Mouse (Mus musculus): ENCODE data around the gene Ifna5. TPM values are rescaled to one million over a fixed set of nuclear protein-coding genes. Genes with fewer than 3 reads are reported as not detected.
"Not testable (repeated sequence)": the region's sequence is repeated elsewhere in the genome, so short reads cannot be mapped to it uniquely, and the experiment has no call there.

Gene Ifna5
- not detected in 2 replicates for polyA plus RNA-seq (2012; ENCODE audit: insufficient read depth, insufficient read length, missing spikeins)

- not testable (repeated sequence) for H3K4me3 ChIP-seq (ENCODE audit: insufficient read depth, low read depth, low read length); H3K27ac ChIP-seq (replicated peaks; ENCODE audit: low read depth, low read length); H3K4me1 ChIP-seq (ENCODE audit: control insufficient read depth, insufficient read depth, insufficient read length, low read length)
These were observed at the start of gene Ifna5 for GRCm38 (mm10) chr4:88835225-88835624. Ifna5 (plus strand) TSS chr4:88835525.

DNA sequence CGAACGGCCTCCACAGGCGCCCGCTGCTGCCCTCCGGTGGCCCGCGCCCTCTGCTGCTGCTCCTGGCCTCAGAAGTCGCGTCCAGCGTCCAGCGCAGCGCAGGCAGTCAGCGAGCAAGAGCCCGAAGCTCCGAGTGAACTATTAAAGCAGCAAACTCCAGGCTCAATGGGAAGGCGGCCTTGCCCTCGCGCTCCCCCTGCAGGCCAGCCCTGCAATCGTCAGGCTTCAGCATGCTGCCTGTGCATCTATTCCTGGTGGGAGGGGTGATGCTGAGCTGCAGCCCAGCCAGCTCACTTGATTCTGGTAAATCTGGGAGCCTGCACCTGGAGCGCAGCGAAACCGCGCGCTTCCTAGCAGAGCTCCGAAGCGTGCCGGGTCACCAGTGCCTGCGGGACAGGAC lies 46.9 kb upstream of the Ifna5 start, which contains the start of gene Gm13277:
Gene Gm13277 (plus strand): TSS at position 231 of the 400 bp plus-strand sequence.
- H3K27ac ChIP-seq (replicated peaks; ENCODE audit: low read depth, low read length); H3K4me3 ChIP-seq (ENCODE audit: insufficient read depth, low read depth, low read length); H3K4me1 ChIP-seq (ENCODE audit: control insufficient read depth, insufficient read depth, insufficient read length, low read length): not testable (repeated sequence)

- not testable (repeated sequence) for H3K4me3 ChIP-seq (ENCODE audit: insufficient read depth, low read depth, low read length); H3K27ac ChIP-seq (replicated peaks; ENCODE audit: low read depth, low read length); H3K4me1 ChIP-seq (ENCODE audit: control insufficient read depth, insufficient read depth, insufficient read length, low read length)
These were observed 44.1 kb upstream of the Ifna5 start, which contains the start of gene Gm13278 for GRCm38 (mm10) chr4:88791250-88791649. Gm13278 (plus strand) TSS chr4:88791550.

DNA sequence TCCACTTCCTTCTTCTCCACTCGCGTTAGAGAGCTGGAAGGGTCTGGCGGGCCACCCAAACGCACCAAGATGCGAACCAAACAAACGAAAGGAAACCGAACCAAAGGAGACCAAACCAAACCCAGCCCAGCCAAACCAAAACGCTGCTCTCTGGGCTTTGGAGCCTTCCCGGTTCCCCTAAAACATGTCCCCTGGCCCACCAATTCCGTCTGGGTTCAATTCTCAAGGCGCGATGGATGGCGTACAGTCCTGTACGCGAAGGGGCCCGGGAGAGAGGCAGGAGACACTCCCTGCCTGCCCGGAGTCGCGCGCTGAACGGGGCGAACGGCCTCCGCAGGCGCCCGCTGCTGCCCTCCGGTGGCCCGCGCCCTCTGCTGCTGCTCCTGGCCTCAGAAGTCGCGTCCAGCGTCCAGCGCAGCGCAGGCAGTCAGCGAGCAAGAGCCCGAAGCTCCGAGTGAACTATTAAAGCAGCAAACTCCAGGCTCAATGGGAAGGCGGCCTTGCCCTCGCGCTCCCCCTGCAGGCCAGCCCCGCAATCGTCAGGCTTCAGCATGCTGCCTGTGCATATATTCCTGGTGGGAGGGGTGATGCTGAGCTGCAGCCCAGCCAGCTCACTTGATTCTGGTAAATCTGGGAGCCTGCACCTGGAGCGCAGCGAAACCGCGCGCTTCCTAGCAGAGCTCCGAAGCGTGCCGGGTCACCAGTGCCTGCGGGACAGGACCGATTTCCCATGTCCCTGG lies 41.2 kb upstream of the Ifna5 start, which contains the start of gene Gm13275:
Gene Gm13275 (plus strand): TSS at position 552 of the 740 bp plus-strand sequence.
- H3K4me3 ChIP-seq (ENCODE audit: insufficient read depth, low read depth, low read length); H3K27ac ChIP-seq (replicated peaks; ENCODE audit: low read depth, low read length); H3K4me1 ChIP-seq (ENCODE audit: control insufficient read depth, insufficient read depth, insufficient read length, low read length): not testable (repeated sequence)

DNA sequence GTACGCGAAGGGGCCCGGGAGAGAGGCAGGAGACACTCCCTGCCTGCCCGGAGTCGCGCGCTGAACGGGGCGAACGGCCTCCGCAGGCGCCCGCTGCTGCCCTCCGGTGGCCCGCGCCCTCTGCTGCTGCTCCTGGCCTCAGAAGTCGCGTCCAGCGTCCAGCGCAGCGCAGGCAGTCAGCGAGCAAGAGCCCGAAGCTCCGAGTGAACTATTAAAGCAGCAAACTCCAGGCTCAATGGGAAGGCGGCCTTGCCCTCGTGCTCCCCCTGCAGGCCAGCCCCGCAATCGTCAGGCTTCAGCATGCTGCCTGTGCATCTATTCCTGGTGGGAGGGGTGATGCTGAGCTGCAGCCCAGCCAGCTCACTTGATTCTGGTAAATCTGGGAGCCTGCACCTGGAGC lies 38.2 kb upstream of the Ifna5 start, which contains the start of gene Gm13279:
Gene Gm13279 (plus strand): TSS at position 301 of the 400 bp plus-strand sequence.
- H3K4me3 ChIP-seq (ENCODE audit: insufficient read depth, low read depth, low read length); H3K27ac ChIP-seq (replicated peaks; ENCODE audit: low read depth, low read length); H3K4me1 ChIP-seq (ENCODE audit: control insufficient read depth, insufficient read depth, insufficient read length, low read length): not testable (repeated sequence)

DNA sequence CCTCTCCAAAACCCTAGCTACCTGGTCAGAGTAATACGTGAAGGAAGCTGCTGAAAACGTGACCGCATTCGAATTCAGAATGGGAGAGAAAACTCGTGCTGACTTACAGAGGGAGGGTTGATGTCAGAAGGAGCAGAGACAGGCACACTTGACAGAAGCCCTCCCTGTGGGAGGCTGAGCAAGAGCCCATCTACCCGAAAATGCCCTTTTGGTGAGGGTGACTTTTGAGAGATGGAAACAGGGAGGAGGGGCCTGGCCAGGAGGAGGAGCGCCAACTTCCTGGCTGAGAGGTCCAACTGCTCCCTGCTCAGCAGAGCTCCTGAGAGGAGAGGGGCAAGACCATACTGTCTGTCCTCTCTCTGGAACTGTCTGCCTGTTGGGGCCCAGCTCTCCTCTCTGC lies 36.0 kb upstream of the Ifna5 start, which contains the start of gene Gm13285:
Gene Gm13285 (plus strand): TSS at position 301 of the 400 bp plus-strand sequence.
- H3K27ac ChIP-seq (replicated peaks; ENCODE audit: low read depth, low read length); H3K4me3 ChIP-seq (ENCODE audit: insufficient read depth, low read depth, low read length); H3K4me1 ChIP-seq (ENCODE audit: control insufficient read depth, insufficient read depth, insufficient read length, low read length): not testable (repeated sequence)

DNA sequence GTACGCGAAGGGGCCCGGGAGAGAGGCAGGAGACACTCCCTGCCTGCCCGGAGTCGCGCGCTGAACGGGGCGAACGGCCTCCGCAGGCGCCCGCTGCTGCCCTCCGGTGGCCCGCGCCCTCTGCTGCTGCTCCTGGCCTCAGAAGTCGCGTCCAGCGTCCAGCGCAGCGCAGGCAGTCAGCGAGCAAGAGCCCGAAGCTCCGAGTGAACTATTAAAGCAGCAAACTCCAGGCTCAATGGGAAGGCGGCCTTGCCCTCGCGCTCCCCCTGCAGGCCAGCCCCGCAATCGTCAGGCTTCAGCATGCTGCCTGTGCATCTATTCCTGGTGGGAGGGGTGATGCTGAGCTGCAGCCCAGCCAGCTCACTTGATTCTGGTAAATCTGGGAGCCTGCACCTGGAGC lies 32.4 kb upstream of the Ifna5 start, which contains the start of gene Gm13287:
Gene Gm13287 (plus strand): TSS at position 301 of the 400 bp plus-strand sequence.
- not testable (repeated sequence) for H3K27ac ChIP-seq (replicated peaks; ENCODE audit: low read depth, low read length); H3K4me3 ChIP-seq (ENCODE audit: insufficient read depth, low read depth, low read length); H3K4me1 ChIP-seq (ENCODE audit: control insufficient read depth, insufficient read depth, insufficient read length, low read length)

DNA sequence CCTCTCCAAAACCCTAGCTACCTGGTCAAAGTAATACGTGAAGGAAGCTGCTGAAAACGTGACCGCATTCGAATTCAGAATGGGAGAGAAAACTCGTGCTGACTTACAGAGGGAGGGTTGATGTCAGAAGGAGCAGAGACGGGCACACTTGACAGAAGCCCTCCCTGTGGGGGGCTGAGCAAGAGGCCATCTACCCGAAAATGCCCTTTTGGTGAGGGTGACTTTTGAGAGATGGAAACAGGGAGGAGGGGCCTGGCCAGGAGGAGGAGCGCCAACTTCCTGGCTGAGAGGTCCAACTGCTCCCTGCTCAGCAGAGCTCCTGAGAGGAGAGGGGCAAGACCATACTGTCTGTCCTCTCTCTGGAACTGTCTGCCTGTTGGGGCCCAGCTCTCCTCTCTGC lies 30.1 kb upstream of the Ifna5 start, which contains the start of gene Gm13288:
Gene Gm13288 (plus strand): TSS at position 301 of the 400 bp plus-strand sequence.
- H3K4me3 ChIP-seq (ENCODE audit: insufficient read depth, low read depth, low read length); H3K27ac ChIP-seq (replicated peaks; ENCODE audit: low read depth, low read length): not testable (repeated sequence)

DNA sequence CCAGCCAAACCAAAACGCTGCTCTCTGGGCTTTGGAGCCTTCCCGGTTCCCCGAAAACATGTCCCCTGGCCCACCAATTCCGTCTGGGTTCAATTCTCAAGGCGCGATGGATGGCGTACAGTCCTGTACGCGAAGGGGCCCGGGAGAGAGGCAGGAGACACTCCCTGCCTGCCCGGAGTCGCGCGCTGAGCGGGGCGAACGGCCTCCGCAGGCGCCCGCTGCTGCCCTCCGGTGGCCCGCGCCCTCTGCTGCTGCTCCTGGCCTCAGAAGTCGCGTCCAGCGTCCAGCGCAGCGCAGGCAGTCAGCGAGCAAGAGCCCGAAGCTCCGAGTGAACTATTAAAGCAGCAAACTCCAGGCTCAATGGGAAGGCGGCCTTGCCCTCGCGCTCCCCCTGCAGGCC lies 29.6 kb upstream of the Ifna5 start:
- not testable (repeated sequence) for H3K4me3 ChIP-seq (ENCODE audit: insufficient read depth, low read depth, low read length); H3K4me1 ChIP-seq (ENCODE audit: control insufficient read depth, insufficient read depth, insufficient read length, low read length); H3K27ac ChIP-seq (replicated peaks; ENCODE audit: low read depth, low read length)

More for the DNA sequence above, 30.1 kb upstream of the Ifna5 start, which contains the start of gene Gm13288:
- not testable (repeated sequence) for H3K4me1 ChIP-seq (ENCODE audit: control insufficient read depth, insufficient read depth, insufficient read length, low read length)

GRCm38 (mm10) chr4:88815928-88816327 lies 19.4 kb upstream of the Ifna5 start, which contains the start of gene Ifna7:
Ifna7 (plus strand) TSS chr4:88816228.
- Histone ChIP-seq H3K4me3 (ENCODE audit: insufficient read depth, low read depth, low read length) (no peak within 1 kb of the TSS), H3K27ac (replicated peaks; ENCODE audit: low read depth, low read length) (no peak within 1 kb of the TSS), H3K4me1 (ENCODE audit: control insufficient read depth, insufficient read depth, insufficient read length, low read length) (no peaks in the 10 kb centered on the region)

DNA sequence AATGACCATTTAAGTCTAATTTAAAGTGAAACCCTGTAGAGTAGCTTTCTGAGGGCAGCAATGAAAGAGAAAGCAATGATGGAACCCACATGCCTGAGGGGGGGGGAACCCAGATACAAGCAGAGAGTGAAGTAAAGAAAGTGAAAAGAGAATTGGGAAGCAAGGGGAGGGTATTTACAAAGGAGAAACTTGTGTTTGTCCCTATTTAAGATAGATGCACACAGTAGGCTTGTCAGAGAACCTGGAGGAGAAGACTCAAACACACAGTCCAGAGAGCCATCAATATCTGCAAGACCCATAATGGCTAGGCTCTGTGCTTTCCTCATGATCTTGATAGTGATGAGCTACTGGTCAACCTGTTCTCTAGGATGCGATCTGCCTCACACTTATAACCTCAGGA lies 15.7 kb upstream of the Ifna5 start, which contains the start of gene Ifna11:
Gene Ifna11 (plus strand): TSS at position 301 of the 400 bp plus-strand sequence.
- H3K27ac ChIP-seq (replicated peaks; ENCODE audit: low read depth, low read length): no peak within 1 kb of the TSS
- no peak within 1 kb of the TSS for H3K4me3 ChIP-seq (ENCODE audit: insufficient read depth, low read depth, low read length)
- H3K4me1 ChIP-seq (ENCODE audit: control insufficient read depth, insufficient read depth, insufficient read length, low read length): no peaks in the 10 kb centered on the region

DNA sequence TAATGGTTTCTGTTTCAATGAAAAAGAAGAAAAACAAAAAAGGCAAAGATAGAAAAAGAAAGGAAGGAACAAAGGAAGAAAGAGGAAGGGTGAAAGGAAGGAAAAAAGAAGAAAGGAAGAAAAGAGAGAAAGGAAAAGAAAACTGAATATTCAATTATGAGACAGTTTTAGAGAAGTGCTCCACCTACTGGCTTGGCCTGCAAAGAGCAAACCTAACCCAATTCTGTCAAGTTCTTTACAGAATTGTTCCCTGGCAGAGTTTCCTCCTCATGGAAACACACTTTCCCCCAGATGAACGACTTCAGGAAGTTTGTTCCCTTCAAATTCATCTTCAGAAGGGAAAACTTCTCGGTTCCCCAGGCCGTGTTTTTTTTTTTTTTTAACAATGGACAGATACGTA lies 12.3 kb upstream of the Ifna5 start:
- Histone ChIP-seq H3K4me3 (ENCODE audit: insufficient read depth, low read depth, low read length) (no peak overlapping the region), H3K27ac (replicated peaks; ENCODE audit: low read depth, low read length) (no peak overlapping the region), H3K4me1 (ENCODE audit: control insufficient read depth, insufficient read depth, insufficient read length, low read length) (no peaks in the 10 kb centered on the region)

- H3K27ac ChIP-seq (replicated peaks; ENCODE audit: low read depth, low read length); H3K4me3 ChIP-seq (ENCODE audit: insufficient read depth, low read depth, low read length); H3K4me1 ChIP-seq (ENCODE audit: control insufficient read depth, insufficient read depth, insufficient read length, low read length): not testable (repeated sequence)
These were observed 8.2 kb upstream of the Ifna5 start, which contains the start of gene Ifna6 for GRCm38 (mm10) chr4:88827116-88827515. Ifna6 (plus strand) TSS chr4:88827416.

GRCm38 (mm10) chr4:88830523-88830922 lies 4.8 kb upstream of the Ifna5 start:
- Histone ChIP-seq H3K4me1 (ENCODE audit: control insufficient read depth, insufficient read depth, insufficient read length, low read length) (no peaks in the 10 kb centered on the region), H3K4me3 (ENCODE audit: insufficient read depth, low read depth, low read length) (no peak overlapping the region), H3K27ac (replicated peaks; ENCODE audit: low read depth, low read length) (no peak overlapping the region)

GRCm38 (mm10) chr4:88838828-88839227 lies 3.5 kb downstream of the Ifna5 start:
- Histone ChIP-seq H3K4me3 (ENCODE audit: insufficient read depth, low read depth, low read length) (no peak overlapping the region), H3K27ac (replicated peaks; ENCODE audit: low read depth, low read length) (no peak overlapping the region), H3K4me1 (ENCODE audit: control insufficient read depth, insufficient read depth, insufficient read length, low read length) (no peaks in the 10 kb centered on the region)

Measured in brown adipose tissue, adult 24 weeks (tissue).